Mouse (Mus musculus): ENCODE measurements around the gene Nhlh1. TPM values are rescaled to one million over a fixed set of nuclear protein-coding genes. Genes with fewer than 3 reads are reported as not detected.

The Nhlh1 gene
- polyA plus RNA-seq (2012; fragmentation: generic; extraction: Trizol) = 0.02 TPM

GRCm38 (mm10) chr1:172057491-172057921 is at the start of gene Nhlh1:
TSS of gene Nhlh1 (minus strand) at chr1:172057573.
- no peak within 1 kb of the TSS for H3ac ChIP-seq (ENCODE audit: control insufficient read depth, insufficient read length)
- H3K4me2 ChIP-seq (ENCODE audit: low read depth) = no peak within 1 kb of the TSS
- TF ChIP-seq TCF3 (IDR thresholded peaks at IDR 0.05; ENCODE audit: insufficient read length, low read depth) (no peak), E2F4 (IDR thresholded peaks at IDR 0.05; ENCODE audit: insufficient read depth) (no peak), TCF12 (IDR thresholded peaks at IDR 0.05; ENCODE audit: insufficient read depth, poor library complexity, severe bottlenecking) (no peak), CEBPB (IDR thresholded peaks at IDR 0.05; ENCODE audit: insufficient read depth, poor library complexity, severe bottlenecking) (no peak), SRF (IDR thresholded peaks at IDR 0.05; ENCODE audit: control insufficient read depth, insufficient read length, low read depth) (no peak), POLR2A (IDR thresholded peaks at IDR 0.05; ENCODE audit: insufficient read length, low read depth) (no peak), REST (IDR thresholded peaks at IDR 0.05; ENCODE audit: insufficient read depth, insufficient read length) (no peak), USF1 (IDR thresholded peaks at IDR 0.05; ENCODE audit: low read depth) (no peak), POLR2AphosphoS2 (IDR thresholded peaks at IDR 0.05; ENCODE audit: insufficient read length, low read depth) (no peak), MYOG (IDR thresholded peaks at IDR 0.05; ENCODE audit: control insufficient read depth in 1 of 3, insufficient read depth in 1 of 3, insufficient read length in 2 of 3, low read depth in 2 of 3) (no peak), MYOD1 (IDR thresholded peaks at IDR 0.05; ENCODE audit: control insufficient read depth in 1 of 3, insufficient read length in 2 of 3, low read depth in 2 of 3) (no peak), MAX (IDR thresholded peaks at IDR 0.05; ENCODE audit: low read depth) (no peak)
- no peaks in the 10 kb centered on the region for H3K79me2 ChIP-seq (ENCODE audit: control insufficient read depth, insufficient read depth)
- H3K36me3 ChIP-seq (ENCODE audit: control insufficient read depth, insufficient read depth) = no peaks in the 10 kb centered on the region
- no peak within 1 kb of the TSS for H3K4me3 ChIP-seq
- no peaks in the 10 kb centered on the region for H3K27me3 ChIP-seq (ENCODE audit: control insufficient read depth, insufficient read depth, insufficient read length)

DNA sequence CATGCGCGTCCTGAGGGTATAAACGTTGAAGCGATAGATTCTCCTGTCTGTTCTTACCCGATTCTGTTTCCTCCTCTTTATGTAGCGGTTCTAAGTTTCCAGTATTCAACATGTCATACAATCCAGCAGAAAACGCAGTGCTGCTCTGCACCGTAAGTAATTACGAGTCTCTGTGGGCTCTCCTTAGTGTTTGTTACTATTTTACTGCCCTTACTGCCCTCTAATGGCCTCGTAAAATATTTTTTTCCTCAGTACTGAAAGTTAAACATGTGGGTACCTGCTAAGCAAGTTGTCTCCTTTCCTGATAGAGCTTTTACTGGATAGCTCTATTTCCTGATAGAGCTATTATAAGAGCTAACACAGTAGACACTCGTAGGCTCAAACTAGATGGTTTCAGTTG is 47.7 kb upstream of the Nhlh1 start:
- TF ChIP-seq MYOG (IDR thresholded peaks at IDR 0.05; ENCODE audit: control insufficient read depth in 1 of 3, insufficient read depth in 1 of 3, insufficient read length in 2 of 3, low read depth in 2 of 3) = no peak
- no peak for TF ChIP-seq MAX (IDR thresholded peaks at IDR 0.05; ENCODE audit: low read depth)
- TF ChIP-seq MYOD1 (IDR thresholded peaks at IDR 0.05; ENCODE audit: control insufficient read depth in 1 of 3, insufficient read length in 2 of 3, low read depth in 2 of 3) = no peak
- TF ChIP-seq POLR2A (IDR thresholded peaks at IDR 0.05; ENCODE audit: insufficient read length, low read depth) = no peak
- no peak for TF ChIP-seq POLR2AphosphoS2 (IDR thresholded peaks at IDR 0.05; ENCODE audit: insufficient read length, low read depth)
- no peak for TF ChIP-seq TCF12 (IDR thresholded peaks at IDR 0.05; ENCODE audit: insufficient read depth, poor library complexity, severe bottlenecking)
- no peak for TF ChIP-seq CEBPB (IDR thresholded peaks at IDR 0.05; ENCODE audit: insufficient read depth, poor library complexity, severe bottlenecking)
- TF ChIP-seq SRF (IDR thresholded peaks at IDR 0.05; ENCODE audit: control insufficient read depth, insufficient read length, low read depth) = no peak
- no peak for TF ChIP-seq E2F4 (IDR thresholded peaks at IDR 0.05; ENCODE audit: insufficient read depth)
- no peak for TF ChIP-seq TCF3 (IDR thresholded peaks at IDR 0.05; ENCODE audit: insufficient read length, low read depth)
- no peak for TF ChIP-seq REST (IDR thresholded peaks at IDR 0.05; ENCODE audit: insufficient read depth, insufficient read length)
- no peak for TF ChIP-seq USF1 (IDR thresholded peaks at IDR 0.05; ENCODE audit: low read depth)
- H3K36me3 ChIP-seq (ENCODE audit: control insufficient read depth, insufficient read depth) = peaks cover 56% of the 10 kb centered on the region

DNA sequence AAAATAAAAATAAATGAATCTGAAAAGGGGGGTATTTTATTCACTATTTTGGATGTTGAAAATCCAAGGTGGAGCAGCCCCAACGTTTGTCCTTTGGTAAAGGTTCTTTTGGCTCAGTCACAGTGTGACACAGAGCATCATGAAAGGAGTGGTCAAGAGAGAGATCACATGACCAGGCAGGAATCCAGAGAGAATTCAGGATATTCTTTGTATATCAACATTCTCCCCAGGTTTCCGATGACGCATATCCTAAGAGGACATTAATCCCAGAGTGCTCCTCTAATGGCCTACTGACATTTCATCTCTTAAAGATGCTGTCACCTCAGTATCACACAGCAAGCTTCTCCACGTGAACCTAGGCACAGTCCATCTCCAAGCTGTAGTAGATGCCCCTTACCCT is 46.2 kb upstream of the Nhlh1 start:
- H3K27me3 ChIP-seq (ENCODE audit: control insufficient read depth, insufficient read depth, insufficient read length) = no peaks in the 10 kb centered on the region
- peaks cover 55% of the 10 kb centered on the region for H3K36me3 ChIP-seq (ENCODE audit: control insufficient read depth, insufficient read depth)
- H3K79me2 ChIP-seq (ENCODE audit: control insufficient read depth, insufficient read depth) = no peaks in the 10 kb centered on the region
- no peak overlapping the region for H3K4me2 ChIP-seq (ENCODE audit: low read depth)
- no peak for TF ChIP-seq TCF3 (IDR thresholded peaks at IDR 0.05; ENCODE audit: insufficient read length, low read depth)
- no peak for TF ChIP-seq E2F4 (IDR thresholded peaks at IDR 0.05; ENCODE audit: insufficient read depth)
- no peak for TF ChIP-seq SRF (IDR thresholded peaks at IDR 0.05; ENCODE audit: control insufficient read depth, insufficient read length, low read depth)
- no peak for TF ChIP-seq POLR2A (IDR thresholded peaks at IDR 0.05; ENCODE audit: insufficient read length, low read depth)
- peak; percentile 3 for TF ChIP-seq USF1 (IDR thresholded peaks at IDR 0.05; ENCODE audit: low read depth)
- no peak for TF ChIP-seq MYOG (IDR thresholded peaks at IDR 0.05; ENCODE audit: control insufficient read depth in 1 of 3, insufficient read depth in 1 of 3, insufficient read length in 2 of 3, low read depth in 2 of 3)
- no peak for TF ChIP-seq REST (IDR thresholded peaks at IDR 0.05; ENCODE audit: insufficient read depth, insufficient read length)
- H3K4me3 ChIP-seq = no peak overlapping the region
- H3ac ChIP-seq (ENCODE audit: control insufficient read depth, insufficient read length) = no peak overlapping the region

More for the DNA sequence above, 47.7 kb upstream of the Nhlh1 start:
- Histone ChIP-seq H3K4me3 (no peak overlapping the region), H3K4me2 (ENCODE audit: low read depth) (no peak overlapping the region), H3K79me2 (ENCODE audit: control insufficient read depth, insufficient read depth) (no peaks in the 10 kb centered on the region), H3K27me3 (ENCODE audit: control insufficient read depth, insufficient read depth, insufficient read length) (no peaks in the 10 kb centered on the region), H3ac (ENCODE audit: control insufficient read depth, insufficient read length) (no peak overlapping the region)

DNA sequence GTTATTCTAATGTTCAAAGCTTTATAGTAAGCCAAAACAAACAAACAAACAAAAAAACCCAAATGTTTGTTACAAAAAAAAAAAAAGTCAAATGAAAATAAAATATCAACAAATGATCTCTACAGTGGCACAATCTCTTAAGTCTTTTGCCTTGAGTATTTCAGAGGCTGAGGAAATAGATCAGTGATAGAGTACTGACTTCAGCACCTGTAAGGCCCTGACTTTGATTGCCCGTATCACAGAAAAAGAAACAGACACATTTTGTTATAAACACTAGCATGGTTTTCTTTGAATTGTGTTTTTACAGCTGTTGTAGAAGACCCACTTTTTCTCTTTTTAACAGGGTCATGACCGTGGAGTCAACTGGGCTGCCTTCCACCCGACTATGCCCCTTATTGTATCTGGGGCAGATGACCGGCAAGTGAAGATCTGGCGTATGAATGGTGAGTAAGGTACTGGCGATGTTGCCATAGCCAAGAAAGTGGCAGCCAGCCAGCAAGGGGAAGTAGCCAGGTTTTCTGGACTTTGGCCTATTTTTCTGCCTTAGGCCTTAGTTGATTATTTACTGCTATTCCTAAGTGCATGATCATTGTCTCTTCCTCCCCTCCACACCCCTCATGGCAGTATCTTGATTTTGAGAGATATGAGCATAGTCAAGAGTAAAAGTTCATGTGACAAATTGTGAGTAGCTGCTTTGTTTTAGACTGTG is 42.1 kb upstream of the Nhlh1 start:
- Histone ChIP-seq H3K4me3 (no peak overlapping the region), H3K79me2 (ENCODE audit: control insufficient read depth, insufficient read depth) (no peaks in the 10 kb centered on the region), H3K36me3 (ENCODE audit: control insufficient read depth, insufficient read depth) (peaks cover 67% of the 10 kb centered on the region), H3K4me2 (ENCODE audit: low read depth) (no peak overlapping the region), H3K27me3 (ENCODE audit: control insufficient read depth, insufficient read depth, insufficient read length) (no peaks in the 10 kb centered on the region), H3ac (ENCODE audit: control insufficient read depth, insufficient read length) (no peak overlapping the region)
- TF ChIP-seq MYOD1 (IDR thresholded peaks at IDR 0.05; ENCODE audit: control insufficient read depth in 1 of 3, insufficient read length in 2 of 3, low read depth in 2 of 3) = no peak
- TF ChIP-seq USF1 (IDR thresholded peaks at IDR 0.05; ENCODE audit: low read depth) = no peak
- no peak for TF ChIP-seq E2F4 (IDR thresholded peaks at IDR 0.05; ENCODE audit: insufficient read depth)
- no peak for TF ChIP-seq TCF12 (IDR thresholded peaks at IDR 0.05; ENCODE audit: insufficient read depth, poor library complexity, severe bottlenecking)
- TF ChIP-seq REST (IDR thresholded peaks at IDR 0.05; ENCODE audit: insufficient read depth, insufficient read length) = no peak
- TF ChIP-seq MAX (IDR thresholded peaks at IDR 0.05; ENCODE audit: low read depth) = no peak
- no peak for TF ChIP-seq POLR2A (IDR thresholded peaks at IDR 0.05; ENCODE audit: insufficient read length, low read depth)

Measured in myocyte (in vitro differentiated cells).